Mouse (Mus musculus) cortical plate, adult 2 months (tissue): ENCODE measurements around the gene Dkkl1.

Source experiments
- CTCF ChIP-seq: fragments of 200-500 bp; IDR thresholded peaks from 2 replicates; pipeline ENCODE4 v1.5.1; 2011; ENCODE audit warnings: mild to moderate bottlenecking, control low read depth, low read length; ENCODE audit not compliant: insufficient read depth; ENCODE audit errors: extremely low read depth
- POLR2A ChIP-seq: fragments of 200-500 bp; IDR thresholded peaks from 2 replicates; pipeline ENCODE4 v1.6.1; 2011; ENCODE audit warnings: mild to moderate bottlenecking, low read length, control low read depth; ENCODE audit not compliant: insufficient read depth; ENCODE audit errors: extremely low read depth

- TF ChIP-seq POLR2A (no peak), CTCF (no peak)
Observed at GRCm38 (mm10) chr7:45237747-45238699, 26.1 kb upstream of the Dkkl1 start.
